Mouse (Mus musculus) liver, embryonic 16.5 days (tissue): Measurements from ENCODE around the gene Dek. TPM values are rescaled to one million over a fixed set of nuclear protein-coding genes. Genes with fewer than 3 reads are reported as not detected.

ENCODE experiments used
- ATAC-seq: fragments of 200-750 bp; cut with Nextera tagmentation; 2 replicates; pipeline ENCODE4 v1.8.0; 2017; ENCODE audit warnings: low read depth, mild to moderate bottlenecking, moderate number of reproducible peaks, moderate library complexity
- H3K27ac ChIP-seq: fragments of 300-500 bp; sonication (generic); 2 replicates; pipeline ENCODE4 v1.5.1; 2014; ENCODE audit warnings: mild to moderate bottlenecking, low read length
- H3K27me3 ChIP-seq: fragments of 300-500 bp; sonication (generic); 2 replicates; pipeline ENCODE4 v1.6.1; 2014; ENCODE audit warnings: low read depth, low read length, mixed read lengths; ENCODE audit not compliant: control insufficient read depth, insufficient read depth
- H3K36me3 ChIP-seq: fragments of 300-500 bp; sonication (generic); 2 replicates; pipeline ENCODE4 v1.6.1; 2014; ENCODE audit warnings: mild to moderate bottlenecking; ENCODE audit not compliant: control insufficient read depth, insufficient read depth
- H3K4me1 ChIP-seq: fragments of 300-500 bp; sonication (generic); 2 replicates; pipeline ENCODE4 v1.6.1; 2014; ENCODE audit warnings: low read depth, low read length, mixed read lengths; ENCODE audit not compliant: control insufficient read depth
- H3K4me2 ChIP-seq: fragments of 300-500 bp; sonication (generic); 2 replicates; pipeline ENCODE4 v1.6.1; 2014; ENCODE audit warnings: low read depth, low read length, mixed read lengths
- H3K4me3 ChIP-seq: fragments of 300-500 bp; sonication (generic); 2 replicates; pipeline ENCODE4 v1.5.1; 2014; ENCODE audit warnings: low read depth, mild to moderate bottlenecking, low read length
- H3K9ac ChIP-seq: fragments of 300-500 bp; sonication (generic); 2 replicates; pipeline ENCODE4 v1.6.1; 2014; ENCODE audit warnings: low read depth, low read length
- H3K9me3 ChIP-seq: fragments of 300-500 bp; sonication (generic); replicated peaks from 2 replicates; pipeline ENCODE4 v1.6.1; 2016; ENCODE audit warnings: low read length; ENCODE audit not compliant: control insufficient read depth
- WGBS: fragments of 180-500 bp; shearing (Covaris S2); extraction: QIAGEN DNeasy Blood & Tissue Kit; methylation state at CpG from one replicate; pipeline ENCODE4 v1.1.7; 2014; ENCODE audit not compliant: insufficient replicate concordance; 5-methylcytosine and 5-hydroxymethylcytosine counted together
- polyA plus RNA-seq: library from polyadenylated mRNA; unstranded; fragments of >200 nt; fragmentation: Nextera tagmentation; extraction: Ambion mirVana; gene quantifications from 2 replicates; pipeline ENCODE4 v1.2.1, GENCODE M21; 2015

The Dek gene
- polyA plus RNA-seq, 1 experiment from 2014 or later, result 294 TPM

DNA sequence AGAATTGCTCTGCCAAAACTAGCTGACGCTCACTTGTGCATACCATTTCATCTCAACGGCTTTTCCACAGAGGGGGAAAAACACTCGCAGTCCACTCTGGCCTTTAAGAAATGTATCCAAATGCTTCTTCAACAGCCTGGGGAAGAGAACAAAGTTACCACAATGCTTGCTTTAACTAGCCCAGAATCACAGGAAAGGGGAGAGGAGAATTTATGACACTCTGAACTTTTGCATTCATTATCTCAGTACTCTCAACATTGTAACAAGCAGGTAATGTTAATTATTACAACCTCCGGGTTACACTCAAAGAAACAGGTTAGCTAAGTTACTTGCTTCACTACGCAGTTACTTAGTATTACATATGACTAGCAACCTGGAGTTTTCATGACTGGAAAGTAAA is 65.9 kb downstream of the Dek start:
- no peak overlapping the region for H3K9ac ChIP-seq
- no peak overlapping the region for H3K4me2 ChIP-seq
- H3K27me3 ChIP-seq, result peaks cover 6% of the 10 kb centered on the region
- no peaks in the 10 kb centered on the region for H3K9me3 ChIP-seq
- ATAC-seq, result no peak
- 72% methylated on average over 5 of the region's 5 CpGs for WGBS
- no peaks in the 10 kb centered on the region for H3K36me3 ChIP-seq
- no peak overlapping the region for H3K4me3 ChIP-seq
- H3K27ac ChIP-seq, result no peak overlapping the region
- peaks cover 14% of the 10 kb centered on the region for H3K4me1 ChIP-seq

- no peaks in the 10 kb centered on the region for H3K27me3 ChIP-seq
- no peak overlapping the region for H3K9ac ChIP-seq
- no peak overlapping the region for H3K4me3 ChIP-seq
- 57% methylated on average over 6 of the region's 6 CpGs for WGBS
- no peaks in the 10 kb centered on the region for H3K9me3 ChIP-seq
- H3K4me2 ChIP-seq, result no peak overlapping the region
- no peak for ATAC-seq
- H3K36me3 ChIP-seq, result no peaks in the 10 kb centered on the region
- no peaks in the 10 kb centered on the region for H3K4me1 ChIP-seq
- no peak overlapping the region for H3K27ac ChIP-seq
Observed at GRCm38 (mm10) chr13:47037946-47038345, 68.1 kb downstream of the Dek start.

Other genes with a start within 250 kb of the Dek start
- gene Kif13a, start 176.3 kb downstream of the Dek start, polyA plus RNA-seq, result 1.5 and 1.7 TPM in 2 replicates
- gene Nhlrc1, start 91.4 kb downstream of the Dek start, polyA plus RNA-seq, result 0.46 and 0.55 TPM in 2 replicates
- 3.7 and 3.8 TPM in 2 replicates for gene Kdm1b, start 62.7 kb downstream of the Dek start, polyA plus RNA-seq
- 11.5 and 13.1 TPM in 2 replicates for gene Tpmt, start 61.5 kb downstream of the Dek start, polyA plus RNA-seq
- gene Rnf144b, start 16.5 kb upstream of the Dek start, polyA plus RNA-seq, result 2.4 and 2.5 TPM in 2 replicates